Mouse (Mus musculus) spleen, postnatal 14 days (tissue): ENCODE results near the gene Slc16a11.

Experiments used
- DNase-seq, 2 experiments: peaks; one replicate each; pipeline ENCODE4 v3.0.0; 2021 to 2022; ENCODE audit warnings: low spot score in 2 of 2

Gene Slc16a11

DNA sequence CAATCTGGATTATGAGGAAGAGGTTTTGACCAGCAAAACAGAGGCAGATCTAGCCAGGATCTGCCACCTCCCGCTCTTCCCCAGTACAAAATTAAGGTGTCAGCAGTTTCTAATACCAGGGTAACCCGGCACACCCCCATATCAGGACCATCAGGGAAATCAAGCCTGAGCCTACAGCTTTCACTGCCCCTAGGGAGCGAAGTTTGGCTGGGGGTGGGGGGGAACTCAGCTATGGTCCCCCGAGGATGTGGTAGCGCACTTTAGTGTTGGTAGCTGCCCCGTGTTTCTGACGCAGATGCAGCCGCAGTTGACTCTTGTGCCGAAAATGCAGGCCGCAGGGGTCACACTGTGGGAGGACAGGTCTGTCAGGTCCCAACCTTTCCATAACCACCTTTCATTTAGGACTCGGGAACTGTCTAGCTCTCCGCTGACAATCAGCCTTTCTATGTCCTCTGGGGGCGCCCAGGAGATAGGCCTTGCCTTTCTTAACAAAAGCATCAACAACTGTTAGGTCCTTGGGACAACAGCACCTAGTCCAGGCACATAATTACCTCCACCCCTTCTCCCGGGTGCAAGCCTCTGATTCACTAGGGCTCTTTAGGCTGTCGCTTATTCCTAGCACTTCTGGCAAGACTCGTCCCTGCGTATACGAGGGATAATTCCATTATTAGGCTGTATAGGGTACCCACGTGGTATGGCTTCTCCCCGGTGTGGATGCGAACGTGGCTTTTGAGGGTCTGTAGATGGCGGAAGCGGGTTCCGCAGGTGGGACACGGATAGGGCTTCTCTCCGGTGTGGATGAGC lies 13.4 kb downstream of the Slc16a11 start:
- no peak for DNase-seq

DNA sequence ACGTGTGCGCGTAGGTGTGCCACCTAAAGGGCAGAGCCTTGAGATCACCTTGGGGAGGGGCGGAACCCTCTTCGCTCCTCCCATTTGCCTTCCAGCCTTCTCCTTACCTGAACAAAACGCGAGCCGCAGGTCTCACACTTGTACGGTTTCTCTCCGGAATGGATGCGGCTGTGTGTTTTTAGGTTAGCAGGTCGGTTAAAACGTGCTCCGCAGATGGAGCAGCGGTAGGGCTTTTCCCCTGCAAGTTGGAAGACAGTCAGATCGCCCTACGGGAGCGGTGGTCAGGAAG lies 14.0 kb downstream of the Slc16a11 start:
- DNase-seq: no peak

- DNase-seq: no peak
Measured at GRCm38 (mm10) chr11:70227126-70227525, 14.6 kb downstream of the Slc16a11 start.

DNA sequence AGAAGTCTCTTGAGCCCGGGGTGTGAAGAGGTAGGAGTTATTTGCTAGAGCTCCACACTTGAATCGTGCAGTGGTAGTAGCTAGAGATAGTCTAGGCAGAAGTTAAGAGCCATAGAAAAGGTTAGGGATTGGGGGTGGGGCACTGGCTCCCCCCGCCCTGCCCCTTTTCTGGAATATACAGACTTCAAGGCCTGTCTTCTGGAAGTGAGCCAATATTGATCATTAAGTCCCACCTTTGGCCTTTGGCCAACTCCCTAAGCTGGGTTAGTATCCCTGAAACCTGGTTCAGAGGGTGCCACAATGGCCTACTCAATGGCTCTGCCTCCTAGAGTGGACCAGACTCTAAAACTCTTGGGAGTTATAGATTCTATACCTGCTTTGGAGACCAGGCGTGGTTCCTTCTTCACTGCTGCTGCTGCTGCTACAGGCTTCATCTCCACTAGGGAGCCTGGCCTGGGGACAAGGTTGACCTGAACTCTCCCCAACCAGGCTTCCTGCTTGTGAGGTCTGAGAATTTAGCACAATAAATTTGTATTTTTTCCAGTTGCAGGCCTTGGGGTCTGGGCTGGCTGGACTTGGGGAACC lies 15.2 kb downstream of the Slc16a11 start:
- no peak for DNase-seq

DNA sequence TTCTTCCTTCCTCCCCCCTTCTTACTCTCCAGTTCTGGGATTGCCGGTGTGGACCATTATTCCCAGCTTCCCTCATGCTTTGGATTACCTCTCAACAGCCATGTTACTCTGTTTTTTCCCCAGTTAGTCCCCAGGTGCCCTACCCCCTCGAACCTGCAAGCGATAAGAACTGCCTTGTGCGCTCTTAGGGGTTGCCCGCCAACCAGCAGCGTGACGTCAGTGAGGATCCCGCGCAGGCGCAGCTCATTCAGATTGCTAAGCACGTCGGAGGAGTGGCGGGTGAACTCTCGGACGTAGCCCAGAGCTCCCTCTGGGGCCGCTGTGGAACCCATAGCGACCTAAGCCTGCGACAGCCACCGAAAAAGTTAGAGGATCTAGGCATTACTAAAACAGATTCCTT lies 16.3 kb downstream of the Slc16a11 start:
- DNase-seq: peak; percentile 74 to 82

GRCm38 (mm10) chr11:70229260-70230010 lies 16.9 kb downstream of the Slc16a11 start, which contains the start of gene Bcl6b:
Gene Bcl6b (minus strand): TSS chr11:70229798.
- no peak for DNase-seq

DNA sequence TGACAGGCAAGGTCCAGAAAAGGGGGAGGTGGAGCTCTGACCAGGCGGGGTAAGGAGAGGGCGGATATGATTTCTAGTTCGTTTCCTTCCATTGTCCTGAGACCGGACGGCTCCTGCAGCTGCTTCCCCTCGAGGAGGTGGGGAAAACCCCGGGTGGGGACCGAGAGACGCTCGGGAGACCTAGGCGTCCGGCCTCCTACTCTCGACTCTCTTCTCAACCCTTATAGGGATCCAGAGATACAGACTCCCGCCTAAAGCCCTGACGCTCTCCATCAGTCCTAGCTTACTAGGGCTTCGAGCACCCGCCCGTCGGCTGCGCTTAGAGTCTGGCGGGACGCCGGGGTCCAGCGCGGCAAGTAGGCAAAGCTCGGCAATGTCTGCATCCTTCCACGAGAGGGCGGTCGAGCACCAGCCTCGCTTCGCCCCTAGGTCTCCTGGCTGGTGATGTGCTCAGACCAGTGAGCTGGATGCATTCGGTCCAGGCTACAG lies 17.7 kb downstream of the Slc16a11 start:
- peak; percentile 67 to 82 for DNase-seq

DNA sequence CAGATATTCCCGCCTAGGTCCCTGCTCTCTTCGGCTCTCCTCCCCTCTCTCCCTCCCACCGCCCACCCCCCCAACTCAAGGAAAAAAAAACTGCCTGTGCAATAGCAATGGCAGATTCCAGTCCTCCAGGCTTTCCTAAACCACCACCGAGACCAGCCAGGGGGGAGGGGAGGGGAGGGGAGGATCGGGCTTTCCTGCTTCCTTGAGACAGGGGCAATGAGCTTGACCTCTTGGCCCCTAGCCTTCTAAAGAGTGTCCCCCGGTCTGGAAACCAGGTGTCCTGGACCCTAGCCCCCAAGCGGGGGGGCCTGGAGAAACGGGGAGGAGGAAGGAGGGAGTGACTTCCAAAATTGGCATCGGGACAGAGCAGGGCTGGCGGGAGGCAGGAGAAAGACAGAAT lies 20.0 kb downstream of the Slc16a11 start:
- no peak for DNase-seq

DNA sequence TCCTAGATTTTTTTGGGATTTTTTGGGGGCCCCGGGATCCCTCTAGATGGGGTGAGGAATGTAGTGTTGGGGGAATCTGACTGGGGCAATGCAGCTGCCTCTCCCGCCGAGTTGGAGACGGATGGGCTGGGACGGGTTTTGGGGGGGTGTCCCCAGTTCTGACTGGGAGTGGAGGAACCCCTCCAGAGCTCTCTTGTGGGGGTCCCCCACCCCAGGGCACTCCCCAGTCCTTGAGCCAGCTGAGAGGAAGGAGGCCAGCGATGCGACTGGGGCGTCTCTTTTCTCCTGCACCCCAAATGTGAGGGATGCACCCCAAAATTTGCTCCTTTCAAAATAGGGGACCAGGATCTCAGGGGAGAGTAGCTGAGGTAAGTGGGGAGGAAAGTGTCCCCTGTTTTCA lies 20.5 kb downstream of the Slc16a11 start:
- DNase-seq: no peak

DNA sequence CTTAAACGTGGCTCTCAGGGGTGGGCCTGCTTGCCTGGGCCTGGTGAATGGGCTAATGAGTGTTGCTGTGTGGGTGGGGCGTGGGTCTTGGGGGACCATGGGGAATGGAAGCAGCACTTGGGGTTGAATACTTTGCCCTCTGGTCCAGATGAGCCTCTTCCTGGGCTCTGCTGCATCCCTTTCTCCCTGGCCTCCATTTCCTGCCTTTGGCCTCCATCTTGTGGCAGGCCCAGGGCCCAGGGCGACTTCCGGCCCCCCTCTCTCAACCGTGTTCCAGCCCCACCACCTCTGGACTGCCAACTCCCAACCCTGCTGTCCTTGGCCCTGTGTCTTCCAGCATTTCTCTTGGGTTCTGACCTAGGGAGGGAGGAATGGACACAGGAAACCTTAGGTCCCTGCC lies 21.5 kb downstream of the Slc16a11 start:
- no peak for DNase-seq

DNA sequence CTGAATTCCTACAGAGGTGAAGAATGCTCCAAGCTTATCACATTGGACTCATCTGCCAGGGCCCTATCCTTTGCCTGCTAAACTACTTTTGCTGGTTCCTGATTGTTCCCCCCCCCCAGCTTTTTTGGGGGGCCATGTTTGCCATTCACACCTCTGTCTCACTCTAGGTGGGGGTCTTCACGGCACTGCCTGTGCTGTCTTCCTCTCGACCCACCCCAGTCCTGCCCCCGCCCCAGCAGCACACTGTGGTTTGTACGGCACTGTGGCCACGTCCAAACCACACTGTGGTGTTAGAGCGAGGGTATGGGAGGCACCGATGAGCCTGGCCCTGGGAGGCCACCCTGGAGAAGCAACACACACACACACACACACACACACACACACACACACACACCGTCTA lies 21.9 kb downstream of the Slc16a11 start:
- no peak for DNase-seq

- no peak for DNase-seq
Measured at GRCm38 (mm10) chr11:70235254-70235900, 22.8 kb downstream of the Slc16a11 start.

- no peak for DNase-seq
Measured at GRCm38 (mm10) chr11:70236717-70237116, 24.2 kb downstream of the Slc16a11 start.

- peak; percentile 96 to 98 for DNase-seq
Measured at GRCm38 (mm10) chr11:70237457-70238167, 25.1 kb downstream of the Slc16a11 start, which contains the start of gene 0610010K14Rik. Gene 0610010K14Rik (minus strand): TSS chr11:70237914.

GRCm38 (mm10) chr11:70238591-70239440 lies 26.3 kb downstream of the Slc16a11 start:
- DNase-seq: no peak

DNA sequence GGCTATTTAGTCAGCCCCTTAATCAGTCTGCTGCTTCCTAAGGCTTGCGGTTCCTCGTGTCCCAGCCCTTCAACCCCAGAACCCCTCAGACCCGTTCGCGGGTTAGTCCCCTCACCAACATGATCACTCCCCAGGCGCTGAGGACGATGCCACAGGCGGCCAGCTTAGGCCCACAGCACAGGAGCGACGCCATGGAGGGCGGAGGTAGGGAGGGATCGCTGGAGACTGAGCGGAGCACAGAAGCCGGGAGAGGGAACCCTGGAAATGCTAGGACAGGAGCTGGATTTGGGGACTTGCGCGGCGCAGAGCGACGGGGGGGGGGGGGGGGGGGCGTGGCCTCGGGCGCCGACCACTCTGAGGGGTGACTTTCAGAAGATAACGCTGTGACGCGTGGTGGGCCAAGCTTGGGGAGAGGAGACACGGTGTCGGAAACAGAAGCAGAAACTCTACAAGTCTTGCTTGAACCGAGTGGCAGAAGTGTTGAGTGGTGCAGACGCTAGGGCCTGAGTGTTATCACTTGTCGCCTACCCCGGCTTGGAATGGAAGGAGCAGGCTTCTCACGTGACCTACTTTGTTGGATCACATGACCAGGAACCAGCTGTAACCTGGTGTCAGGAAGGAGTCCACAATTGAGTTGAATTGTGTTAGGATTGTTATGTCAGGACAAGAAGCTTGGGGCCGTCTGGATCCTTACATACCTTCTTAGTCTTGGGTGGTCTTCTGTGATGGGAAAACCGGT lies 27.2 kb downstream of the Slc16a11 start, which contains the start of the genes Gm21988 and Rnasek:
Gene Gm21988, minus strand, starts transcription at position 290 of the 739 bp plus-strand sequence.
Gene Rnasek, minus strand, starts transcription at position 302 of the 739 bp plus-strand sequence.
- peak; percentile 57 to 66 for DNase-seq

GRCm38 (mm10) chr11:70242591-70242990 lies 30.0 kb downstream of the Slc16a11 start:
- DNase-seq: no peak

DNA sequence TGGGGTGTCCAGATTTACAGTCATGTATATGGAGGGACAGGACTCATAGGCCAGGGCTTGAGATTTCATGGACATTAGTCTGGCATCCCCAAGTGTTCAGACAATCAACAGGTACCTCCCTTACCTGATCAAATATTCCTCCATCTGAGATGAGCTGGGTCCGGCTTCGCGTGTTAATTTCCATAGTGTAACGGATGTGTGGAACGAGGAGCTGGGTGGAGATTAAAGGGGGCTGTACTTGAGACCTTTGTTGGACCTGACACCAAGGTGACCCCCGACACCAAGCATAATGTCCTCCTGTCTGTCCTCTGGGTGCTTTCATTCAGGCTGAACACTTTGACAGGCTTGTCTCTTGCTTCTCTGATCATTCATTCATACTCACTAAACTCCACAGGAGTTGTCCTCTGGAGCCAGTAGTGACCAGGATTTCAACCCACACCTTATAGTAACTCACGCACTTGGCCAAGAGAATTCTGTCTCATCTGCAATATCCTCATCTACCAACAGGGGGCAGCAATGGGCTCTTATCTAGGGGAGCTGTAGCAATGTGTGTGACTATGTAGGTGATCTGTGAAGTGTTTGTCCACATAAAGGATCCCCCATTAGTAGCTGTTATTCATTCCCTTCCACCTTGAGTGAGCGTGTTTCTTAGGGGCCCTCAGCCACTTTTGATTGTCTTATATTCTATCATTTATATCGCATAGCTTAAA lies 34.7 kb downstream of the Slc16a11 start:
- DNase-seq: peak in 1 of 2 experiments; percentile 69

GRCm38 (mm10) chr11:70250150-70250549 lies 37.6 kb downstream of the Slc16a11 start:
- DNase-seq: no peak
